Mouse (Mus musculus) liver, embryonic 11.5 days (tissue): ENCODE measurements around the gene Grhl1. TPM values are rescaled to one million over a fixed set of nuclear protein-coding genes. Genes with fewer than 3 reads are reported as not detected.
A peak's percentile ranks its signal among the peaks of the same experiment; 100 is the strongest.

Experiments
- ATAC-seq: fragments of 200-750 bp; cut with Nextera tagmentation; replicated peaks from 2 replicates; pipeline ENCODE4 v1.8.0; 2017; ENCODE audit warnings: moderate number of reproducible peaks, mild to moderate bottlenecking, moderate TSS enrichment, moderate library complexity; ENCODE audit not compliant: low FRiP score
- DNase-seq: peaks from one replicate; pipeline ENCODE4 v3.0.0-alpha.2; 2017; ENCODE audit warnings: low spot score
- H3K27ac ChIP-seq: fragments of 300-500 bp; sonication (generic); 2 replicates; pipeline ENCODE4 v1.5.1; 2014; ENCODE audit warnings: mild to moderate bottlenecking, low read depth, low read length, control low read depth
- H3K27me3 ChIP-seq: fragments of 300-500 bp; sonication (generic); replicated peaks from 2 replicates; pipeline ENCODE4 v1.6.1; 2014; ENCODE audit warnings: low read length, mixed read lengths; ENCODE audit not compliant: control insufficient read depth, insufficient read depth
- H3K36me3 ChIP-seq: fragments of 300-500 bp; sonication (generic); 2 replicates; pipeline ENCODE4 v1.6.1; 2014; ENCODE audit warnings: mild to moderate bottlenecking, low read length, moderate library complexity, mixed read lengths; ENCODE audit not compliant: control insufficient read depth, insufficient read depth
- H3K4me1 ChIP-seq: fragments of 300-500 bp; sonication (generic); replicated peaks from 2 replicates; pipeline ENCODE4 v1.6.1; 2014; ENCODE audit warnings: low read length, mixed read lengths; ENCODE audit not compliant: control insufficient read depth, insufficient read depth
- H3K4me2 ChIP-seq: fragments of 300-500 bp; sonication (generic); 2 replicates; pipeline ENCODE4 v1.6.1; 2014; ENCODE audit warnings: mild to moderate bottlenecking, control low read depth, moderate library complexity
- H3K4me3 ChIP-seq: fragments of 300-500 bp; sonication (generic); 2 replicates; pipeline ENCODE4 v1.5.1; 2014; ENCODE audit warnings: low read depth, low read length, control low read depth
- H3K9ac ChIP-seq: fragments of 300-500 bp; sonication (generic); 2 replicates; pipeline ENCODE4 v1.6.1; 2014; ENCODE audit warnings: low read depth, low read length, control low read depth
- H3K9me3 ChIP-seq: fragments of 300-500 bp; sonication (generic); 2 replicates; pipeline ENCODE4 v1.6.1; 2016; ENCODE audit warnings: low read length, inconsistent platforms, mixed read lengths; ENCODE audit not compliant: control insufficient read depth
- WGBS: fragments of 180-500 bp; shearing (Covaris S2); extraction: QIAGEN DNeasy Blood & Tissue Kit; methylation state at CpG from one replicate; pipeline ENCODE4 v1.1.7; 2014; 5-methylcytosine and 5-hydroxymethylcytosine counted together
- polyA plus RNA-seq: library from polyadenylated mRNA; unstranded; fragments of >200 nt; fragmentation: Nextera tagmentation; extraction: Ambion mirVana; gene quantifications from 2 replicates; pipeline ENCODE4 v1.2.1, GENCODE M21; 2014

The Grhl1 gene
- polyA plus RNA-seq, 1 experiment from 2014 or later, result 0.36 TPM

DNA sequence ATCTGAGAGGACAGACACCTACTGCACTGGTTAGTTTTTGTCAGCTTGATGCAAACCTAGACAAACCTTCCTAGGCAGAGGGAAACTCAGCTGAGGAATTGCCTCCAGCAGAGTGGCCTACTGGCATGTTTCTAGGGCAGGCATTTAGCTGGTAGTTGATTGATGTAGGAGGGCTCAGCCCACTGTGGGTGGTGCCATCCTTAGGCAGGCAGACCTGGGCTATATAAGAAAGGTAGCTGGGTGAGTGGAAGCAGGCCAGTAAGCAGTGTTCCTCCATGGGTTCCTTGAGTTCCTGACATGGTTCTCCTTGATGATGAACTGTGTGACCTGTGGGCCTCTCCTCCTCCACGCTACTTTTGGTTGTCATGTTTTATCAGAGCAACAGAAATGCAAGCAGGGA lies 8.4 kb downstream of the Grhl1 start:
- no peak overlapping the region for H3K27ac ChIP-seq
- no peaks in the 10 kb centered on the region for H3K9me3 ChIP-seq
- no peak; the same call in 1 of the 2 replicates for ATAC-seq
- H3K4me3 ChIP-seq, result no peak overlapping the region
- no peaks in the 10 kb centered on the region for H3K36me3 ChIP-seq
- no peak overlapping the region for H3K9ac ChIP-seq
- WGBS, result 66% methylated on average over 1 of the region's 1 CpGs
- no peak overlapping the region for H3K4me2 ChIP-seq
- H3K27me3 ChIP-seq, result no peaks in the 10 kb centered on the region
- DNase-seq, result no peak
- H3K4me1 ChIP-seq, result peaks cover 3% of the 10 kb centered on the region; the same call in 1 of the 2 replicates

DNA sequence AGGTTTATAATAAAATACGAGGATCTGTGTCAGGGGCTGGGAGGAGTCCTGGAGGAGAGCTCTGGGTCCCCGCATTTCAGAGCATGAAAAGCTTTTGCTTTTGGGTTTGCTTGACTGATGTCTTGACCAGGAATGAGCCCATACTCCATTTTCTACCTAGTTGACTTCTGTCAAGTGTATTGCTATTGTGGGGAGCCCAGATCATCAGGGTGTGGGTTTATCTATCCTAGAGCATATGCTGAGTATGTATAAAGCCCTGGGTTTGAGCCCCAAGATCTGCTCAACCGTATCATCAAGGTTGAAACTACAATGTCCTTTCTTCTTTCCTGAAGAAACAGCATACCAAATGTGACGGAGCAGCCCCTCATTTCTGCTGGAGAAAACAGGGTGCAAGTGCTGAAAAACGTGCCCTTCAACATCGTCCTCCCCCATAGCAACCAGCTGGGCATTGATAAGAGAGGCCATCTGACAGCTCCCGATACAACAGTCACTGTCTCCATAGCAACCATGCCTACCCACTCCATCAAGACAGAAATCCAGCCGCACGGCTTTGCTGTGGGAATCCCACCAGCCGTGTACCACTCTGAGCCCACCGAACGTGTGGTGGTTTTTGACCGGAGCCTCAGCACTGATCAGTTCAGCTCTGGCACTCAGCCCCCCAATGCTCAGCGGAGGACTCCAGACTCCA lies 9.1 kb downstream of the Grhl1 start:
- Histone ChIP-seq H3K4me1 (peaks cover 3% of the 10 kb centered on the region; the same call in 1 of the 2 replicates), H3K36me3 (no peaks in the 10 kb centered on the region), H3K27me3 (no peaks in the 10 kb centered on the region), H3K9me3 (no peaks in the 10 kb centered on the region), H3K4me3 (no peak overlapping the region), H3K27ac (no peak overlapping the region), H3K9ac (no peak overlapping the region), H3K4me2 (peak overlapping the region; percentile 15; the same call in 1 of the 2 replicates)
- ATAC-seq (peak; percentile 80), DNase-seq (no peak)
- WGBS, result 71% methylated on average over 14 of the region's 14 CpGs

DNA sequence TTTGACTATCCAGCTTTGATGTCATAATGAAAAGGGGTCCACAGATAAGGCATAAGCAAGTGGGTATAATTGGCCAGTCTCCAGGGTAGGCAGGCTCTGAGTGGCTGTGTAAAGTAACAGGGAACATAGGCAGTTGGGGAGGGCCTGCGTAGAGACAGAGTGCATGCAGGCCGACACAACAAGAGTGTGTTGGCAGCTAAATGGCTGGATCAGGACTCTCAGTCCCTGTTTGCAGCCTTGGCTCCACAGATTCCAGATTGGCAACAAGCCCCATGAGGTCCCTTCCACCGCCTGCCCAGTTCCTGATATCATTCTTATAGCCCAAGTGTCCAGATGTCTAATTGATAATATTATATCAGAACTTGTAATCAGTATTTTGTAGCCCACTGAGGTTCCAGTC lies 11.6 kb downstream of the Grhl1 start:
- H3K4me1 ChIP-seq, result peaks cover 3% of the 10 kb centered on the region; the same call in 1 of the 2 replicates
- DNase-seq (no peak), ATAC-seq (no peak)
- H3K9ac ChIP-seq, result no peak overlapping the region
- no peaks in the 10 kb centered on the region for H3K9me3 ChIP-seq
- no peaks in the 10 kb centered on the region for H3K36me3 ChIP-seq
- no peak overlapping the region for H3K4me3 ChIP-seq
- H3K4me2 ChIP-seq, result no peak overlapping the region
- H3K27me3 ChIP-seq, result no peaks in the 10 kb centered on the region
- no peak overlapping the region for H3K27ac ChIP-seq
- WGBS, result 80% methylated on average over 3 of the region's 3 CpGs

DNA sequence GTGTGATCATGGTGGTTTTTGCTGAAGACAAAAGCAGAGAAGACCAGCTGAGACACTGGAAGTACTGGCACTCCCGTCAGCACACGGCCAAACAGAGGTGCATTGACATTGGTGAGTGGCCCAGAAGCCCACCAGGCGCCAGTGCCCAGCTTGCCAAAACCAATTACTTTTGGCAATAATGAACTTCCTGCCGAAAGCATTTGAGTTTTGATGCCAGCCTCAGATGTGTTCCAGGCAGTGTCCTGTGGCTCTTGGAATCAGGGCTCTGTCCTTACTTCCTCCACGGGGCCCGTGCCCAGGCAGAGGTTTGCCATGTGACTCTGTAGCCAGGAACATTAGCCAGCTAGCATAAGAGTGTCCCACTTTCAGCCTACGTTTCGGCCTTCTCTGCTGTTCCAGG lies 12.8 kb downstream of the Grhl1 start:
- Histone ChIP-seq H3K4me1 (peaks cover 4% of the 10 kb centered on the region; the same call in 1 of the 2 replicates), H3K4me3 (no peak overlapping the region), H3K27ac (no peak overlapping the region; the same call in 1 of the 2 replicates), H3K4me2 (no peak overlapping the region), H3K9me3 (no peaks in the 10 kb centered on the region), H3K36me3 (no peaks in the 10 kb centered on the region), H3K9ac (no peak overlapping the region), H3K27me3 (no peaks in the 10 kb centered on the region)
- ATAC-seq (no peak), DNase-seq (no peak)
- 85% methylated on average over 8 of the region's 8 CpGs for WGBS

DNA sequence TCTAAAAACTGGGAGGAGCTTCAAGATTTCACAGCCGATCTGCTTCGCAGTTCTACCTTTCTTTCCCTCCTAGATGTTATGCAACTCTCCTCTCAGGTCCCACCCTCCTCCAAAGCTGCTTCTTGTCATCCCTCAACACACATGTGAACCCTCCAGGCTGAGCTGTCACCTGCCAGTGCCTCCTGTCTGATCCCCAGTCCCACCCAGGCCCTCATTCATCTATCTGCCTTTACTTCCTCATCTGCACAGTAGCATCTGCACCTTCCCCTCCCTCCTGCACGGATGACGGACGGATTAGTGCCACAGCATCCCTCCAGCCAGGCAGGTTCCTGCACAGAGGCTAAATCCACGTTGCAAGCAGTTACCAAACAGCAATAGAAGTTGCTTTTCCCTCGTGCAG lies 14.1 kb downstream of the Grhl1 start:
- DNase-seq (no peak), ATAC-seq (no peak)
- Histone ChIP-seq H3K4me2 (no peak overlapping the region), H3K4me3 (no peak overlapping the region), H3K36me3 (no peaks in the 10 kb centered on the region), H3K27me3 (no peaks in the 10 kb centered on the region), H3K4me1 (peaks cover 5% of the 10 kb centered on the region; the same call in 1 of the 2 replicates), H3K9me3 (no peaks in the 10 kb centered on the region), H3K27ac (no peak overlapping the region), H3K9ac (no peak overlapping the region)
- WGBS, result 67% methylated on average over 7 of the region's 7 CpGs

DNA sequence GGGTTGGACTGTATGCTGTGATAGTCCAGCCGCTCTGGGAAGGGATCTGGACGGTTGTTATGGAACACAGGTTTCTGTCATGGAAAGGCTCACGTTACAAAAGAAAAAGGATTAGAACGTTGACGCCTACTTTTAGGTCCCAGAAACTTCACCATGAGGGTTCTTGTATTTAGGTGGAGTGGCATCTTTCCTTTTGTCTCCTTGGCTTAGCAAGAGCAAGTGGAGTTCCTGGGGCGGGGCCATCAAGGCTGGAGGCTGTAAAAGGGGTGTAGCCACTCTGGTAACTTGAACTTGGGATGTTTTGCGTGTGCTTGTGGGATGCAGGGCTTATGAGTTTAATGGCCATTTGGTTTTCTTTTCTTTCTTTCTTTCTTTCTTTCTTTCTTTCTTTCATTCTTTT lies 18.3 kb downstream of the Grhl1 start:
- 85% methylated on average over 7 of the region's 7 CpGs for WGBS

DNA sequence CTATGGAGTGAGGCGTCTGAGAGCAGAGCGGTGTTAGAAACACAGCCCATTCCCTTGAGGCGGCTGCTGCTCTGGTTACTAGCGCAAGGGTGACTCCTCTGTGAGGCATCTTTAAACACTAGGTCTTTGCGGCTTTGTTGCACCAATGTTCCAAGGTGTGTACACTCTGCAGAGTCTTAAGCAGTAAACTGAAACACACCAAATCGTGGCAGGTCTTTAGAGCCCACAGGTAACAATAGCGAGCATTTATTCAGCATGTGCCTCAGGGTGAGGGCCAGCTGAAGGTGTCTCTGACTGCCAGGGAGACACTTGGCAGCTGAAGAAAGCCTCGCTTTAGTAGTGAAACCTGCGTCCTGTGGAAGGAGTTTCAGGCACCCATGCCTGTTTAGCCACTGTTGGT lies 20.0 kb downstream of the Grhl1 start:
- Histone ChIP-seq H3K4me3 (no peak overlapping the region), H3K4me1 (peaks cover 8% of the 10 kb centered on the region; the same call in 1 of the 2 replicates), H3K27ac (no peak overlapping the region), H3K4me2 (no peak overlapping the region), H3K27me3 (no peaks in the 10 kb centered on the region), H3K36me3 (no peaks in the 10 kb centered on the region), H3K9me3 (no peaks in the 10 kb centered on the region), H3K9ac (no peak overlapping the region)
- ATAC-seq (no peak), DNase-seq (no peak)
- 86% methylated on average over 9 of the region's 9 CpGs for WGBS

More for the DNA sequence above, 18.3 kb downstream of the Grhl1 start:
- Histone ChIP-seq H3K27me3 (no peaks in the 10 kb centered on the region), H3K9me3 (no peaks in the 10 kb centered on the region), H3K27ac (no peak overlapping the region), H3K4me1 (peaks cover 8% of the 10 kb centered on the region; the same call in 1 of the 2 replicates), H3K9ac (no peak overlapping the region), H3K4me2 (no peak overlapping the region), H3K4me3 (no peak overlapping the region), H3K36me3 (no peaks in the 10 kb centered on the region)
- ATAC-seq, result no peak
- no peak for DNase-seq

DNA sequence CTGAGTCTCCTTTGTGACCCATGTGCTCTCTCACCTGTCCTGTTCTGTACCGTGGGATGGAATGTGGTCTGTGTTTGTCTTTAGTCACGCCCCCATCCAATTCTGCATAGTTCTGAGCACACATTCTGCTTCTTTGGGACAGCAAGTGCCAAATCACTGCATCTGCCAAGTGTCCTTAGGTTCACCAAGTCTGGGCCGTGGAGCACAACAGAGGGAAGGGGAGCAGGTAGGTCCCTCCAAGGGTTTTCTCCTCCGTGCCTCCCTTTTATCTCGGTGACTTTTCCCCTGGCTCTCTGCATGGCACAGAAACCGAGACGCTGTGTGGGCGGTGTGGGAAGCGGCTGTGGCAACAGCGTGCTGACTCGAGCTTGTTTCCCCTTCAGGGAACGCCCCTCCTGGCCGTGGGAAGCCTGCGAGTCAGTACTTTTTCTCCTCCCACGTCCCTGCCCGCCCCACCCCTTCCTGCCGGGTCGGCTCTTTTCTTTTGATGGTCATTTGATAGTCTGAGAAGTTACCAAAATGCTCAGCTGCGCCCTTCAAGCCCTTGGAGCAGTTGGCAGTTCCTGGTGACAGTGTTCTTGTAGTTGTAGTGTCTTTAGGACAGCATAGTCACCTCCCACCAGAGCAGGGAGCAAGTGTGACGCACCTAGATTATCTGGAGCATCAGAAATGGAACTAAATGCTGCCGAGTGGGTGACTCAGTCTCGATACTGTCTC lies 21.0 kb downstream of the Grhl1 start:
- Histone ChIP-seq H3K9me3 (no peaks in the 10 kb centered on the region), H3K27ac (no peak overlapping the region), H3K4me2 (peak overlapping the region; percentile 68), H3K36me3 (no peaks in the 10 kb centered on the region), H3K9ac (no peak overlapping the region), H3K4me1 (peaks cover 8% of the 10 kb centered on the region; the same call in 1 of the 2 replicates), H3K4me3 (peak overlapping the region; percentile 30), H3K27me3 (no peaks in the 10 kb centered on the region)
- ATAC-seq (peak; percentile 57), DNase-seq (peak; percentile 39)
- WGBS, result 17% methylated on average over 22 of the region's 22 CpGs
